Mouse (Mus musculus) c-Kit-positive CD71-positive TER-119-negative erythroid progenitor cells, embryonic 14.5 days (primary cell): ENCODE data around the gene Gm21746.
"Not testable (repeated sequence)": the region's sequence is repeated elsewhere in the genome, so short reads cannot be mapped to it uniquely, and the experiment has no call there.

Experiments used
- DNase-seq: peaks from one replicate; pipeline ENCODE4 v3.0.0-alpha.2; 2013; ENCODE audit warnings: low read depth

Gm21746 gene

GRCm38 (mm10) chrY:6237895-6238294 is at the start of gene Gm21746:
TSS of gene Gm21746 (minus strand) at chrY:6237995.
- not testable (repeated sequence) for DNase-seq

GRCm38 (mm10) chrY:6266798-6267197 is 29.0 kb upstream of the Gm21746 start, which contains the start of gene Gm20873:
TSS of gene Gm20873 (plus strand) at chrY:6267098.
- DNase-seq = not testable (repeated sequence)
